Mouse (Mus musculus): ENCODE measurements around the gene Sh3bp4. TPM values are rescaled to one million over a fixed set of nuclear protein-coding genes. Genes with fewer than 3 reads are reported as not detected.

Sh3bp4 gene
- total RNA-seq, 1 experiment from 2014 or later = 15.0 TPM

DNA sequence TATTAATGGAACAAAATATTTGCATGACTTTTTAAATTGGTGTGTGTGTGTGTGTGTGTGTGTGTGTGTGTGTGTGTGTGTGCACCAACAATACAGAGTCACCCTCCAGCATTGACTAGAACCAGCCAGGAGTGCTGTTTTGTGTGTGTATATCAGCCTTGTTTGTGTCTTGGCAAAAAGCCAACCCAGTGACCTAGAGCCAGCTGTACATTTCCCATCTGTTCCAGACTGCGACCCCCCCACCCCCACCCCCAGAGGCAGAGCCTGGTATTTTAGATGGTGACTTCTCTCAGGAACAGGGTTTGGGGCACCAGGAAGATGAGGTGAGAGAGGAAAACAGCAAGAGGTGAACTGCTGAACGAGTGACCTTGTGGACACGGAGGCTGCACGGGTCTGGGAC, 24.2 kb downstream of the Sh3bp4 start:
- no peak for DNase-seq

DNA sequence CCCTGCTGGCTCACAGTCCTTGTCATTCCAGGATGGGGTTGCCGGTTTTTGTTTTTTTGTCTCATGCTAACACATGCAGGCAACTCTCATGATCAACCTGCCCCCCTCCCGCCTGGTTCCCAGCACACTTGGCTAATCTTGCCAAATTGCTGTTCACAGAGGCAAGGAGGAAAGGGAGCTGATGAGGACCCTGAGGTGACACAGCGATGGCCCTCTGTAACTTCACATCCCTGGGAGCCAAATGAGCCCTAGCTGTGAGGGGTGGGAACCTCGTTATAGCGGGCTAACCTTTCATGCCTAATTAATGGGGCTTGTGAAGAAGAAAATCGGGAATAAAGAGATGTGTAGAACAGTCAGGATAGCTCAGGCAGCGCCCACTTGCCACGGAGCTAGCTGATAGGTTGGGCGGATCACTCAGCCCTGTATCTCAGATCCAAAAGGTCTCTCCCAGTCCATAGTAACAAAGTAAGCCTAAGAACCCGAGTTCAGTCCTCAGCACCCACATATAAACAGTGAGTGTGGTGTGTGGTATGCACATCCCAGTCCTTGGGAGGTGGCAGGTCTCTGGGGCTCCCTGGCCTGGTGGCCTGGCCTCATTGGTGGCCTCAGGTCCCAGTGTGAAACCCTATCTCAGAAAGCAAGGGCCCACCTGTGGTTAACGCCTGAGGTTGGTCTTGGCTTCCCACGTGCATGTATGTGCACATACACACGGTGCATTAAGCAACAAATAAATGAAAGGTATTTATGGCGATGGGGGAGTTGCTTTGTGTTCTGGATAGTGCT, 25.6 kb downstream of the Sh3bp4 start:
- no peak for DNase-seq

DNA sequence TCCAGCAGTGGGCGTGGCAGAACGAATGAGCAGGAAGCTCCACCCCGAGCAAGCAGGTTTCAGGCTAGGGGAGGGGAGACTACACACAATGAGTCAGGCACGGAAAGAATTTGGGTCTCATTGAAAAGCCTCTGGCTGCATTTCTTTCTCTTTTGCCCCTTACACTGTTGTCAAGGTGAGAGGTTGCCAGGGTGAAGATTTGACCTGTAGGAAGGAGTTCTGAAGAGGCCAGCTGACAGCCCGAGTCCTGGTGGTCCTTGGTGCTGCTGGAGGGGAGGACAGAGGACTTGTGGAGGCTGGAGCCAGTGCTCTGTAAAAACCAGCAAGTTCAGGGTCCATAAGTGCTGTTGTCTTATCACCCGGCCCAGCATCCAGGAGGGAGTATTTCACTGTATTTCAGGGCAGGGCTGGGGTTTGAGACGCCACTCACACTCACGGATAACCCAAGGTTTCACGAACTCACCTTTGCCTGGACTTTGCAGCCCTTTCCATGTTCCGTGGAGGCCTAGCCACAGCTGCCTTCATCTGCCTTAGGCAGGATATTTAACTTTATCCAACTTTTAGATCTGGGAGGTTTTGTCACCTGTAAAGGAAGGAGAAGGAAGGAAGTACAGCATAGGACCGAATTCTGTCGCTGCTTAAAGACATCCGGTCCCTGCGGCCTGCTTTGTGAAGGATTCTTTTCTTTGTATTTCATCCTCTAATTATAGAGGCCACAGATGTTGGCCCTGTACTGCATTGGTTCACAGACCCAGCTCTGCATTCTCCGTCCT, 32.2 kb downstream of the Sh3bp4 start:
- DNase-seq = no peak

DNA sequence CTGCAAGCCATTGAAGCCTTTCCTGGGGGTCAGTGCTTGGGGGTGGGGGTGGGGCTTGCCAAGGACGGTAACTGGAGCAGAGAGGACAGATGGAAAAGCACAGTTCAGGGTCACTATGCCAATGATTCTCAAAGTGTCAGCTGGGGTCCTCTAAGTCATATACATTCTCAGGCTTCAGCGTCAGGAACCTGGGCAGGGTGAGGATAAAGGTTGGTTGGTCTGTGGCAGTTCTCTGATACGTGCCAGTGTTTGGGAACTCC, 32.7 kb downstream of the Sh3bp4 start:
- no peak for DNase-seq

DNA sequence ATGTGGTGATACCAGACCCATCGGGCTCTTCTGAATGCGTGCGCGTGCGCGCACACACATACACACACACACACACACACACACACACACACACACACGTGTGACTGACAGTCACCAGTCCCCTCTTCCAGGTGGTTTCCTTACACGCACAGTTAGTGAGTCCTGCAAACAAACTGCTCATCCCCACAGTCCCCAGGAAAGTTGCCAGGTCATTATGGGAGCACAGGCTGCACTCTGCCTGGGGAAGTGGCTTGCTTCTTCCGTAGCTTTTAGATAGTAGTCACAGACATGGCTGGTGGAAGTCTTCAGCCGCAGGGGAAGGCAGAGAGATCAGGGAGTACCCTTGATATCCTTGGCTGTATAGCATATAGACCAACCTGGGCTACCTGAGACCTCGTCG, 33.3 kb downstream of the Sh3bp4 start:
- no peak for DNase-seq

DNA sequence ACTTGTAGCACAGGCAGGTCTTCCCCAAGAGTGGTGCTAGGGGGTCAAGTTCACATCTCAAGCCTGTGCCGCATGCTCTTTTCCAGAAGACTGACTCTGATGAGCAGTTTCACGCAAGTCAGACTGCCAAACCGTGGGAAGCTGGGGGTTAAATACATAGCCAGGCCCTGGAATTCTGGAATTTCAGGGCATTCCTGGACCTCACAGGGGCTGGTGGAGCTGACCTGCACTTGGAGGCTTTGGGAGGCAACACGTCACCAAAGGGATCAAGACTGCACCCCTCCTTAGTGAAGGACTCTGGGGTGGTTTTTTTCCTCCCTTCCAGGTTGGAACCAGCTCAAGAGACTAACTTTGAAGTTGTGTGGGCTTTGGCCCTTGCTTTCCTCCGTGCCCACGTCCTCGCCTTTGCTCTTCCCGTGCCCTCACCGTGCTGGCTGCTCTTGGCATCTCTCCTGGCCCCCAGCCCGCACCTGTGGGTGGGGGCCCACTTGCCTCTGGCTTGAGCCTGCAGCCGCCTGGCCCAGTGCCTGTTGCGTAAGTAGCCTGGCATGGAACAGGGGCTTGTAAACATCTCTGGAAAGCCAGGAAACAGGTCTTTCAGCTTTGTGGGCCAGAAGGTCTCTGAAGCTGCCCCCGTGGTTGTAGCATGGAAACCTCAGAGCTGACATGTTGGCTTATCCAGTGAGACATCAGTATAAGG, 34.0 kb downstream of the Sh3bp4 start:
- peak; percentile 73 for DNase-seq

DNA sequence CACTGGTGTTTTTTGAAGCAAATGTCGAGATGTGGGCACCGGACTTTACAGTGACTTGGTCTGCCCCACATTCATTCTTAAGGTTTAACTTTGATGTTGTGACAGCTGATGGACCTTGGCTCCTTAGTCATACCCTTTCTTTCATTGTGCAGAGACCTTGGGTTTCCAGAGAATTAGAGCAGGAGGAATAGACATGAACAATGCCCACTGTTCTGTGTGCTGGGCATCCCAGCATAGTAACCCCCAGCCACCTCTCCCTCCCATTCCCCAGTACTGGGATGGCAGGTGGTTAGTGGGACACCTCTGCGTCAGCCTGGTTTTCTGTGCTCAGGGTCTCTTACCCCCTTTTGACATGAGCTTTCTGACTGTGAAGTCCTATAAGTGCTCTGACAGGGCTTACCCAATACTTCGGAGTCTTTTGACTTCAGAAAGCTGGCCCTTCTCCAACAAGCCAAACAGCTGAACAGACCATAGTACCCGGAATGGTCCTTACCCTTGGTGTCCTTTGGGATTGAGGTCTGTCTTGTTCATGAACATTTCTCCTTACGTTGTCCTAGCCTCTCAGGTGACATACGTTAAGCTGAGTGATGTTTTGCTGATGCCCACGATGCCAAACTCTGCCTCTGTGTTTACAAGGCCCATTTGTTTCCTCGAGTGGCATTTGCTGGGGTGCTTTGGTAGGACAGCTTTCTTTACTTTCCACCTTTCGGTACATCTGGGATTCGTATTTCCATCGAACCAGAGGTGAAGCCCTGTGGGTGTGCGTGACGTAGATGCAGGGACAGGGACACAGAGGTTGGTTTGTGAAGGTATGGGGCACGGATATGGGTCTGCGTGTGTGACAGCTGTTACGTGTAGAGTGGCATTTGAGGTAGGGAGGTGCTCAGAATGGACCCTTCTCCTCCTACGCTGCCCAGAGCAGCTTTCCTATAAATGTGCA, 35.9 kb downstream of the Sh3bp4 start:
- DNase-seq = peak; percentile 61

DNA sequence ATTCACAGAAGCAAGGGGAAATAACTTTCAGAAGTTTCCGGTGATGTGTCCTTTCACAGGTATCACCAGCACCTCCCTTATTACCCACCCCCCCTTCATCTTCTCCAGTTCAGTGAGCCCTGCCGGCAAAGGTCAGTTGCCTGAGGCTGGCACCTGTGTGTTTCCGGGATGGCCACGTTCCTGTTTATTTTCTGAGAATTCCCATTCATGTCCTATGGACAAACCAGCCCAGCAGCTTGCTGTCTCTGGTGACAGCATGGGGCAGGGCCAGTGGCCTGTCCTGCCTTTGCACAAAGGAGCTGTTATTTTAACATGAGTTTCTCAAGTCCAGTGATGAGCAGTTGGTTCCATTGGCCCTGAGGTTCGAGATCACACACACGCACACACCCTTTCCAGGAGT, 37.3 kb downstream of the Sh3bp4 start:
- no peak for DNase-seq

DNA sequence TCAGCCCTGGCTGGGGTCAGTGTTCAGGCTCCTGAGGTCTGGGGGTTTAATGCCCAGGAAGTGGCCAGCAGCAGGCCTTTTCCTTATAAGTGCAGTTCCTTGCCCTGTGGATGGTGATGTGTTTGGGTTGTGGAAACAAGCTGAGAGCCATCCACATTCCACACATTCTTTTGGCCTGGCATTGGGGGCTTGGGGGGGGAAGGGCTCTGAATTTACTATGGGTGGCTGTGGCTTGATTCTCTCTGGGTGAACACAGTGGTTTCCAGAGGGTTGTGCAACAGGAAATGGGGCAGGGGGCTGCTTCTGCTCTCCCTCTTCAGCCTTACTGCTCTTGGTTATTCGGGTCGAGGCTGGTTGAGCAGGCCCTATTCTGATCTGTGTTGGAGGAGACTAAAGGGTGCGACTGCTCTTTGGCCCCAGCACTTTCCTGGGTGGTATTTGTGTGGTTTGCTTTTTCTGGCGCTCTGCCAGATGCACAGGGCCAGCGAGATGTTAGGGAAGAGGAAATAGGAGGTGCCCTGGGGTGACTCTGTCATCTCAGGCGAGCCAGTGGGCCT, 38.2 kb downstream of the Sh3bp4 start:
- DNase-seq = peak; percentile 72

DNA sequence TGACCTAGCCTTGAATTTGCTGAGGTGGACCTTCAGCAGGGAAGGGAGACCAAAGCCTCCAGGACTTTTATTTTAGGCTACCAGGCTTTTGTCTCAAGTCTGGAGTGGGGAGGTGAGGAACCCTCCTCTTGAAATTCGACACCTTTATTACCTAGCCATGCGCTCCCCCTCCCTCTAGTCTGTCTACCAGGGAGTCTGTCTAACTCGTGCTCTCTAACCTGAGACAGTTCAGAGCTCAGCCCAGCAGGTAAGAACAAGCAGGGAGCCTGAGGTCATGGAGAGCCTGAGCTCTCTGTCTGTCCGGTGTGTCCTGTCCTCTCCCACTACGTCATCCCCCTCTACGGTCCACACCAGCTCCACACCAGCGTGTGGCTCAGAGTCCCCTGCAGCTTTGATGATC, 39.6 kb downstream of the Sh3bp4 start:
- peak; percentile 3 for DNase-seq

DNA sequence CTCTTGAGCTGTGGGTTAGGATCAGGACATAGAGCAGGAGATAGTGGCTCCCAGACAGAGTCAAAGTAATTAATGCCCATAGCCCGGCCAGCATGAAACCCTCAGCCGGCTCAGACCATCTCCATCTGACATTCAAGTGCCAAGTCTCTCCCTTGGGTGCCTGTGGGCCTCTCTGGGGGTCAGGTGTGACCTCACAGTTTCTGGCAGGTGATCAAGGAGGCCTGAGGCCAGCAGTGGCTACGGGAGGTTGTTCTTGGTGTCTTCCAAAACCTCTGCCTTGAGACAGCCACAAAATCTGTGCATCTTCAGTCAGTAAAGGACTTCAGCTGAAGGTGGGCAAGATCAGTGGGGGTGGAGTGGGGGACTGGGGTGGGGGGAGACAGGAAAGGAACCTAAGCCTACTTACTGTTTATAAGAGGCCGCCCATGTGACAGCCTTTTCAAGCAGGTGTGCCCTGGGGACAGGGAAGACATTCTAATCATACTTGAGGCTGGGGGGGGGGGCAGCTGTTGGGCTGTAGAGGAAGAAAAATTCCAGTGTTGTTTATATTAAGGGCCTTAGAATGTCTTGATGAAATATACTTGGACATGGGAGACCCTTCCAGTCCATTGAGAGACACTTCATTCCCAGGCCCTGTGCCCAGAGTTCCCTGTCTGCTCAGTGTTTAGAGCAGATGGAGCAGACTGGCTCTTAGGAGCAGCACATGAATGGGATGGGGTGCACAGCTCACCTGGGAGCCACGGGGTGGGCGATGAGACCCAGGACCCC, 40.7 kb downstream of the Sh3bp4 start:
- DNase-seq = peak; percentile 35

DNA sequence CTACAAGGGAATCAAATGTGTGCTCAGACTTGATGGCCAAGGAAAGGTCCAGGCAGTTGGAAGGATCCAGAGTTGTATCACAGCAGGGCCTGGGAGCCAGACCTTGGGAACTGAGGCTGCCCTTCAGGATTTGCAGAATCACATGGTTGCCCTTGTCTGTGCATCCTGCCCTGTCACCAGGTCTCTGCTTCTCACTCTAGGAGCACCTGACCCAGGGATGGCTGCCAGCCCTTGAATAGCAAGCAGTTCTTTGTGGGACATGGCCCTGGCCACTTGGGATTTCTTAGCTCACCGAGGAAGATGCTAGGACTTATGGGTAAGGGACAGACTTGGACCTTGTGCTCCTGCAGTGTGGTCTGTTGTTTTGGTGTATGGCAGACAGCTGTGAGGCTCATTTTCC, 42.3 kb downstream of the Sh3bp4 start:
- peak; percentile 45 for DNase-seq

DNA sequence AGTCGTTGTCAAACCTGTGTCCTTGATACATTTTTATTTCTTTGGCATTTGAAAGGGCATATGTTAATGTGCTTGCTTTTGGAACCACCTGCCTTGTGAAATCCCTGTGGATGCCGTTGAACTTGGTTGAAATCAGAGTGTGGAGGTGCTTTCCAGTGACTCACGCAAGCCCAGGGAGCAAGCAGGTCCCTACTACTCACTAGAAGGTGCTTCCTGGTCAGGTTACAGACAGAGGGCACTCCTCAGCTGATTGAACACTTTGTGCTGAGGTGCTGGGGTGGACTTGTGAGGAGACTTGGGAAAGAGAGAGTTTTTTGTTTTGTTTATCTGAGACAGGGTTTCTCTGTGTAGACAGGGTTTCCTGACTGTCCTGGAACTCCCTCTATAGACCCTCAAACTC, 43.5 kb downstream of the Sh3bp4 start:
- DNase-seq = peak; percentile 39

DNA sequence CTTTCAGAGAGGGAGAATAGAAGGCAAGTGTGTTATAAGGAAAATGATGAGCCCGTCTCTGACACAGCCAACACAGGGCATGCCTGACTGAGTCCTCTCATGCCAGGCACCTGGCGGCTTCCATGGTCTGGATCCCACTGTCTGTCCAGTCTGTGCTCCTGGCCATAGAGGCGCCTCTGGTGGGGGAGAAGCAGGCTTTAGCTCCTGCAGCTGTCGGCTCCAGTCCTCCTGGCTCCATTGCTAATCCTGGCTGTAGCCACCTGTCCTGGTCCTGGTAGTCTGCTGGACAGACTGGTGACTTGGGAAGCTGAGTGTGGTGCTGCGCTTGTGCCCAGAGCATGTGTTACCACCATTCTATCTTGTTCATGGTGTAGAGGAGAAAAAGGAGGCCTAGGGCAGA, 46.8 kb downstream of the Sh3bp4 start:
- peak; percentile 3 for DNase-seq

DNA sequence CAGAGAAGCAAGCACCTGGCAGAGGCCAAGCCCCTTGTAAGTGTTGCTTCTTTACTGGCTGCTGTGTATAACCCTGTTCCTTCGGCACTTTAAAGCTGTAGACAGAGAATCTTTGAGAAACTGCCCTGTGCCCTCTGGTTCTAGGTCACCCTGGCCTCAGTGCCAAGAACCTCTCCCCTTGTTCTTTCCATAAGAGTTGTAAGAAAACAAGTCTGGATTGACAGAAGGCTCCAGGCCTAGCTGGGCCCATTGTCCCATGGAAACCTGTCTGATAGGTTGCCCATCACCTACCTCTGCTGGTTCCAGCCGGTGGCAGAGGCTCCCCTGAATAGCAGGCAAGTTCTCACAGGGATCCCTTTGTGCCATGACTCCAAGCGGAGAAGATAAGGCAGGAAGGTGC, 47.9 kb downstream of the Sh3bp4 start:
- DNase-seq = peak; percentile 27

DNA sequence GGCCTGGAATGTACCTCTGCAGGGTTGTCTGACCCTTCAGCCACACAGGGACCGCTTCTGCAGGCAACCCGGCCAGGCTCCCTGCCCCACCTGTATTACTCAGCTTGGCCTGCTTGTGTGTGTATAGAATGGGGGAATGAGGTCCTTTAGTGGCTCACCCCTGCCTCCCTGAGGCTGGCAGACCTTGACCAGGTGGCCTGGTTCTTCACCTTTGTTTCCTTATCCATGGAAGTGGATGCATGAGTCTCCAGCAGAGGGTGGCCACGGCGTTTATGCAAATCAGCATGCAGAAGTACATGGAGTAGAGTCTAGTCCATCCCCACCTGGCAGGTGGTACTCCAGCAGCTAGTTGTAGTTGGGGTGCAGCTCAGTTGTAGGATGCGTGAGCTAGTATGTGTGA, 48.6 kb downstream of the Sh3bp4 start:
- peak; percentile 1 for DNase-seq

DNA sequence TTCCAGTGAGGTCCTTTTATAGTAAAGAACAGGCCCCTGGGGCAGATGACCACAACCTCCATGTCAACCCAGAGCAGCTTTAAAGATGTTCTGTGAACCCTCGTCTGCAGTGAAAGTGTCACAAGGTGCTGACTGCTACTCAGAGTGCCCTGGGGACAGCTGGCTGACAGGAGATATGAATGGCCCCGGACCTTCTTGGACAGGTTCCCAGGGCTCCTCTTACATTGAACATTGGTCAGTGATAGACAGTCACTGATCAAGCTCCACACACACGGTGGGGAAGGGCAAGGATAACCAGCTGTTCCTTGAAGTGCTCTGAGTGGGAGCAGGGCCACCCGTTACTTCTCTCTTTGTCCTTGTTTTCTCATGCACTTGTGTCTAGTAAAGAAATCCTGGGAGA, 50.1 kb downstream of the Sh3bp4 start:
- peak; percentile 63 for DNase-seq

DNA sequence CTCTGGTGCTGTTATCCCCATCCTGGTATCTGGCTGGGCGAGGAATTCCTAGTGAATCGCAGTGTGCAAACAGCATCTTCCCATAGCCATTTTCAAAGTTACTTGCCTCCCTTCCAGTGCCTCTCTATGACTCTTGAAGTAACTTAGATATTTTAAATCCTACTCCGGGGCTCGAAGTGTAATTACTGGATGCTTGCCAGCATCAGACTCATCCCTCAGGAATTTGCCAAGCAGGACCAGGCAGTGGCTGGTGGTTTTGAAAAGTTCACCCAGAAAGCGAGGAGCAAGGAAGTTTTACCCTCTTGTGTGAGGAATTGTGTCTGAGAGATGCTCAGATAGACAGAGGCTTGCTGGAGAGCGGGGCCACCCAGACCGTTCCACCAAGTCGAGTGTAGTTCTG, 51.3 kb downstream of the Sh3bp4 start:
- peak; percentile 58 for DNase-seq

DNA sequence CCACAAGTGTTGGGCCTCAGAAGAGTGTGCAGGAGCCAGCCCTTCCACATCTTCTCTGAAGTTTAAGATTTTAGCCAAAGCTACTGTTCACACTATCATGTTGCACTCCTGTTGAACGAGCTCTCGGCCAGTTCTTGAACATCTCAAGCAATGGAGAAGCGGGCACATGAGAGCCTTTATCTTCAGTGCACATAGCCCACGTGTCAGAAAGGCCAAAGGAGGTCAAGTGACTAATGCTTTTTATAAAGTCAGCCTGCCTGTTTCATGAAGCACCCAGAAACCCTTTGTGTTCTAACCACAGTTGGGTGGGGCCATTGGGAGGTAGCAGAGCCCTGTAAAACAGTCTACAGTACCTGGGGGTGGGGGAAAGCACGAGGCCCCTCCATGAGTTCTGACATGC, 52.2 kb downstream of the Sh3bp4 start:
- DNase-seq = peak; percentile 3

DNA sequence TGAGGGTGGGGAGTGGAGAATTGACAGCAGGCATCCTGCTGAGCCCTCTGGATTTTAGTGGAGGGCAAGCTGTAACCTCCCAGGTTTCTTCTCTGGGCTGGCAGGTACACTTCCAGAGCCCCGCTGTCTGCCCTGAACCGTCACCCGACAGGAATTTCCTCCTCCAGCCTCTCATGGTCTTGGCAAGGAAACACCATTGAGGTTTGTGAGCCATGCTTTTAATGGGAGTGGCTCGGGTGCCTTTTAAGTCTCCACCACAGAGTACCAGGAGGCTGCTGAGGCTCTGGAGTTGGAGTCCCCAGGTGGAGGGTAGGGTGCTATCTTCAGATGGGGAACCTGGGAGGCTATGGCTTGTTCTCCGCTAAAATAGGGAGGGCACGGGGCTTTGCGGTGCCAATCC, 53.9 kb downstream of the Sh3bp4 start:
- no peak for DNase-seq

DNA sequence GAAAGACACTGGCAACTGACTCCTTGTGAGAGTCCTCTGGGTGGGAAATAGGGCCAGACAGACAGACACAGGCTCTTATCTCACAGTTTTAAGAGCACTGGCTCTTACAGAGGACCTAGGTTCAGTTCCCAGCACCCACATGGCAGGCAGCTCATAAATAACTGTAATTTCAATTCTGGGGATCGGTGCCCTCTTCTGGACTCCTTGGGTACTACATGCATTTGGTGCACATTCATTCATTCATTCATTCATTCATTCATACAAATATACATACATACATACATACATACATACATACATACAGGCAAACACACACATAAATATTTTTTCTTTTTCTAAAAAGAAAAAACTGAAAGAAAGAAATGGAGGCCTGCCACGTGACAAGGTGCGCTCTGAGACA, 56.9 kb downstream of the Sh3bp4 start:
- DNase-seq = no peak

Measured in adrenal gland, postnatal 14 days (tissue).